Mouse (Mus musculus) stomach, postnatal 0 days (tissue): ENCODE measurements around the gene Exd2. TPM values are rescaled to one million over a fixed set of nuclear protein-coding genes. Genes with fewer than 3 reads are reported as not detected.
"Not testable (repeated sequence)": the region's sequence is repeated elsewhere in the genome, so short reads cannot be mapped to it uniquely, and the experiment has no call there.

Source experiments
- ATAC-seq: fragments of 200-750 bp; cut with Nextera tagmentation; 2 replicates; pipeline ENCODE4 v1.8.0; 2017; ENCODE audit not compliant: low FRiP score, low TSS enrichment
- DNase-seq: peaks from one replicate; pipeline ENCODE4 v3.0.0-alpha.2; 2016; ENCODE audit warnings: low spot score
- H3K27ac ChIP-seq: fragments of 300-500 bp; sonication (generic); replicated peaks from 2 replicates; pipeline ENCODE4 v1.5.1; 2014; ENCODE audit warnings: mild to moderate bottlenecking, control low read depth
- H3K27me3 ChIP-seq: fragments of 300-500 bp; sonication (generic); 2 replicates; pipeline ENCODE4 v1.6.1; 2014; ENCODE audit warnings: low read length; ENCODE audit not compliant: control insufficient read depth, insufficient read depth
- H3K36me3 ChIP-seq: fragments of 300-500 bp; sonication (generic); 2 replicates; pipeline ENCODE4 v1.6.1; 2014; ENCODE audit warnings: low read length, mixed read lengths; ENCODE audit not compliant: control insufficient read depth, insufficient read depth
- H3K4me1 ChIP-seq: fragments of 300-500 bp; sonication (generic); replicated peaks from 2 replicates; pipeline ENCODE4 v1.6.1; 2014; ENCODE audit warnings: antibody characterized with exemption; ENCODE audit not compliant: control insufficient read depth, insufficient read depth
- H3K4me2 ChIP-seq: fragments of 300-500 bp; sonication (generic); replicated peaks from 2 replicates; pipeline ENCODE4 v1.6.1; 2014; ENCODE audit warnings: low read depth, mild to moderate bottlenecking, control low read depth, moderate library complexity
- H3K4me3 ChIP-seq: fragments of 300-500 bp; sonication (generic); 2 replicates; pipeline ENCODE4 v1.5.1; 2014; ENCODE audit warnings: low read depth, low read length, control low read depth
- H3K9ac ChIP-seq: fragments of 300-500 bp; sonication (generic); 2 replicates; pipeline ENCODE4 v1.6.1; 2014; ENCODE audit warnings: mild to moderate bottlenecking, low read length, control low read depth, mixed read lengths
- H3K9me3 ChIP-seq: fragments of 300-500 bp; sonication (generic); 2 replicates; pipeline ENCODE4 v1.6.1; 2016; ENCODE audit warnings: low read length; ENCODE audit not compliant: control insufficient read depth
- CTCF ChIP-seq: IDR thresholded peaks from 2 replicates; pipeline ENCODE4 v1.5.1; 2016; ENCODE audit warnings: antibody characterized with exemption, low read depth, mild to moderate bottlenecking, moderate library complexity
- EP300 ChIP-seq: optimal IDR thresholded peaks from 2 replicates; pipeline ENCODE3; 2016; ENCODE audit warnings: antibody characterized with exemption
- WGBS: fragments of 180-500 bp; shearing (Covaris S2); extraction: QIAGEN DNeasy Blood & Tissue Kit; methylation state at CpG from one replicate; pipeline ENCODE4 v1.1.7; 2014; 5-methylcytosine and 5-hydroxymethylcytosine counted together
- polyA plus RNA-seq: library from polyadenylated mRNA; unstranded; fragments of >200 nt; fragmentation: Nextera tagmentation; extraction: Ambion mirVana; gene quantifications from 2 replicates; pipeline ENCODE4 v1.2.1, GENCODE M21; 2015

The Exd2 gene
- polyA plus RNA-seq, 1 experiment from 2014 or later: 9.0 TPM

GRCm38 (mm10) chr12:80458033-80458432, 4.9 kb upstream of the Exd2 start:
- no peak overlapping the region for H3K4me3 ChIP-seq
- no peak overlapping the region for H3K9ac ChIP-seq
- DNase-seq (no peak), ATAC-seq (no peak)
- H3K27ac ChIP-seq: no peak overlapping the region
- H3K36me3 ChIP-seq: no peaks in the 10 kb centered on the region
- TF ChIP-seq CTCF: no peak
- TF ChIP-seq EP300: no peak
- H3K9me3 ChIP-seq: no peaks in the 10 kb centered on the region
- no peak overlapping the region for H3K4me2 ChIP-seq
- no peaks in the 10 kb centered on the region for H3K4me1 ChIP-seq
- 62% methylated on average over 5 of the region's 5 CpGs for WGBS
- H3K27me3 ChIP-seq: no peaks in the 10 kb centered on the region

GRCm38 (mm10) chr12:80462292-80462896, 501 bp upstream of the Exd2 start:
- Histone ChIP-seq H3K9ac (peak overlapping the region; percentile 68; the same call in 1 of the 2 replicates), H3K4me3 (peak overlapping the region; percentile 72), H3K27ac (peak overlapping the region; percentile 88; the same call in 1 of the 2 replicates), H3K4me2 (peak overlapping the region; percentile 80)
- not testable (repeated sequence) for H3K4me1 ChIP-seq, ATAC-seq, H3K9me3 ChIP-seq, H3K27me3 ChIP-seq, H3K36me3 ChIP-seq, DNase-seq
- 6% methylated on average over 10 of the region's 10 CpGs for WGBS
- peak; percentile 40 for TF ChIP-seq CTCF

- Histone ChIP-seq H3K9ac (peak overlapping the region; percentile 68), H3K4me3 (peak overlapping the region; percentile 72), H3K4me2 (peak overlapping the region; percentile 80), H3K4me1 (no peaks in the 10 kb centered on the region), H3K27ac (peak overlapping the region; percentile 88), H3K9me3 (no peaks in the 10 kb centered on the region), H3K36me3 (no peaks in the 10 kb centered on the region), H3K27me3 (no peaks in the 10 kb centered on the region)
- WGBS: 4% methylated on average over 17 of the region's 17 CpGs
- ATAC-seq: no peak
- DNase-seq: peak; percentile 13
- TF ChIP-seq EP300: no peak
- no peak for TF ChIP-seq CTCF
Measured at GRCm38 (mm10) chr12:80463666-80464269, 873 bp downstream of the Exd2 start.

- Histone ChIP-seq H3K9me3 (no peaks in the 10 kb centered on the region), H3K27me3 (no peaks in the 10 kb centered on the region), H3K4me2 (no peak overlapping the region), H3K4me1 (no peaks in the 10 kb centered on the region), H3K4me3 (no peak overlapping the region), H3K27ac (no peak overlapping the region), H3K9ac (no peak overlapping the region), H3K36me3 (no peaks in the 10 kb centered on the region)
- no peak for TF ChIP-seq CTCF
- no peak for TF ChIP-seq EP300
- DNase-seq (no peak), ATAC-seq (no peak)
- WGBS: 86% methylated on average over 2 of the region's 2 CpGs
Measured at GRCm38 (mm10) chr12:80470206-80470605, 7.3 kb downstream of the Exd2 start.

- WGBS: 55% methylated on average over 4 of the region's 4 CpGs
- Histone ChIP-seq H3K4me2 (no peak overlapping the region), H3K27me3 (no peaks in the 10 kb centered on the region), H3K36me3 (no peaks in the 10 kb centered on the region), H3K4me1 (no peaks in the 10 kb centered on the region), H3K9me3 (no peaks in the 10 kb centered on the region), H3K9ac (no peak overlapping the region), H3K4me3 (no peak overlapping the region), H3K27ac (no peak overlapping the region)
- DNase-seq (no peak), ATAC-seq (no peak)
- TF ChIP-seq EP300 (no peak), CTCF (no peak)
Measured at GRCm38 (mm10) chr12:80471926-80472325, 9.0 kb downstream of the Exd2 start.

GRCm38 (mm10) chr12:80473731-80474130, 10.8 kb downstream of the Exd2 start:
- WGBS: 86% methylated on average over 3 of the region's 3 CpGs

More at GRCm38 (mm10) chr12:80473731-80474130, 10.8 kb downstream of the Exd2 start:
- H3K9ac ChIP-seq: no peak overlapping the region
- H3K27ac ChIP-seq: no peak overlapping the region
- no peak for ATAC-seq
- no peaks in the 10 kb centered on the region for H3K27me3 ChIP-seq
- H3K4me3 ChIP-seq: no peak overlapping the region
- no peaks in the 10 kb centered on the region; the same call in 1 of the 2 replicates for H3K36me3 ChIP-seq
- H3K4me1 ChIP-seq: no peaks in the 10 kb centered on the region
- no peak for DNase-seq
- H3K4me2 ChIP-seq: no peak overlapping the region
- no peak for TF ChIP-seq EP300
- no peak for TF ChIP-seq CTCF
- no peaks in the 10 kb centered on the region for H3K9me3 ChIP-seq
